Mouse (Mus musculus) heart, postnatal 10 days (tissue): ENCODE results near the gene Slc9a3r2. TPM values are rescaled to one million over a fixed set of nuclear protein-coding genes. Genes with fewer than 3 reads are reported as not detected.

Source experiments
- DNase-seq, 2 experiments: peaks; one replicate each; pipeline ENCODE4 v3.0.0; 2021
- intact Hi-C: fragments of 180-260 bp; cut with DNase I; formaldehyde crosslinking; loops from one replicate; pipeline ENCODE4 v1.15.1; 2025
- total RNA-seq, 2 experiments: library from RNA; stranded (reverse); gene quantifications; 2 replicates each; pipeline ENCODE4 v1.2.3; 2021

Gene Slc9a3r2
- total RNA-seq, 2 experiments from 2014 or later = 108 to 133 TPM

GRCm38 (mm10) chr17:24639571-24639988 is 10.5 kb downstream of the Slc9a3r2 start:
- intact Hi-C loops = no loop called here
- peak in 1 of 2 experiments; percentile 50 for DNase-seq

DNA sequence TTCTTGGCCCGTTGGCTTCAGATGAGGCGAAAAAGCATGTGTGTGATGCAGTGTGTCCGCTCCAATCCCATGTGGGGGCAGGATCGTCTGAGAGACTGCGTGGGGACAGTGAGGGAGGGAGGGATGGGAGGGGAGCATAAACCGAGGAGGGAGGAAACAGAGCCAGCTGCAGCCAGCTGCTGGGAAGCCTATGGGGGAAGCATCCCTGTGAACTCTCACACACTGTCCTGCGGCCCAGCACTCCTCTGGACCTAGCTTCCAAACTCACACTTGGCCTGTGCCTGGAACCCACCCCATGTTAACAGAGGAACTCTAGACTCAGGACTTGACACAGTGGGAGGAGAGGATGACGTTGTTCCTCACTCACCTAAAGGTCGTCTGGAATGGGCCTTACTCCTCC is 11.3 kb downstream of the Slc9a3r2 start:
- DNase-seq = peak; percentile 81 to 86
- intact Hi-C loops = no loop called here

GRCm38 (mm10) chr17:24638214-24638613 is 11.9 kb downstream of the Slc9a3r2 start:
- peak in 1 of 2 experiments; percentile 54 for DNase-seq
- intact Hi-C loops = no loop called here

- intact Hi-C loops = no loop called here
- DNase-seq = no peak
Observed at GRCm38 (mm10) chr17:24636781-24637481, 13.2 kb downstream of the Slc9a3r2 start.

DNA sequence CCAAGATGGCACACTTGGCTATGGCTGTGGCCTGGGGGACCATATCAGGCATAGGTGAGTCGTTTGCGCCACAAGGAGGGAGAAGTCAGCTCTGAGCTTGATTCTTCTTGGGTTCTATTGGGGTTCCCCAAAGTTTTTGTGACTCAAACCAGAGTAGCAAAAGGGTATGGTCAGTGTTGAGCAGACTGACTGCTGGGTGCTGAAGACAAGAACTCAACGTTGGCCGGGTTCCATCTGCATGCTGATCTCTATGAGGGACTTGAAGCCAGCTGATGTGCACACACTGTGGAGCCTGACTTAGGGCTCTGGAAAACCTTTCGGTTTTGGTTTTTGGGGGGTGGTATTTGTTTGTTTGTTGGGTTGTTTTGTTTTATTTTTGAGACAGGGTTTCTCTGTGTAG is 14.4 kb downstream of the Slc9a3r2 start:
- no peak for DNase-seq
- intact Hi-C loops = no loop called here

DNA sequence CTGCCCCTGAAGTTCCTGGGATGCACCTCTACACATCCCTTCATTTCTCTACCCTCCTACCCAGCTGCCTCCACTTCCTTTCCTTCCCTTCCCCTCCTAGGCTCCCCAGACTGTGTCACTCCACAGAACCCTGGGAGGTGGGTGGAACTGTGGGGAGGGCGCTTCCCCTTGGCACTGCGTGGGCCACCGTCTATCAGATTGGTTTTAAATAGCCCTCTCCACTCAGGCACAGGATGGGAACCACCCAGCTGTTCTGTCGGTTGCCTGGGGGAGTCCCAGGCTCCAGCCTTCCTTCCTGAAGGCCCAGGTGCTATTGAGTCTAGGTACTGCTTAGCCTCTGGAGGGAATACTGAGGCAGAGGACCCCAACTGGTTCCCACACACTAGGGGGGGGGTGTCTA is 15.1 kb downstream of the Slc9a3r2 start:
- intact Hi-C loops = no loop called here
- no peak for DNase-seq

- DNase-seq = no peak
- intact Hi-C loops = loop anchor here (2.0 kb wide), 1 partner anchor 17 kb away; the partner anchor contains the start of gene Slc9a3r2
Observed at GRCm38 (mm10) chr17:24633831-24634230, 16.3 kb downstream of the Slc9a3r2 start.

- intact Hi-C loops = loop anchor here (2.0 kb wide), 1 partner anchor 18 kb away; the partner anchor contains the start of gene Slc9a3r2
- DNase-seq = peak; percentile 83 to 85
Observed at GRCm38 (mm10) chr17:24632813-24633449, 17.2 kb downstream of the Slc9a3r2 start.

DNA sequence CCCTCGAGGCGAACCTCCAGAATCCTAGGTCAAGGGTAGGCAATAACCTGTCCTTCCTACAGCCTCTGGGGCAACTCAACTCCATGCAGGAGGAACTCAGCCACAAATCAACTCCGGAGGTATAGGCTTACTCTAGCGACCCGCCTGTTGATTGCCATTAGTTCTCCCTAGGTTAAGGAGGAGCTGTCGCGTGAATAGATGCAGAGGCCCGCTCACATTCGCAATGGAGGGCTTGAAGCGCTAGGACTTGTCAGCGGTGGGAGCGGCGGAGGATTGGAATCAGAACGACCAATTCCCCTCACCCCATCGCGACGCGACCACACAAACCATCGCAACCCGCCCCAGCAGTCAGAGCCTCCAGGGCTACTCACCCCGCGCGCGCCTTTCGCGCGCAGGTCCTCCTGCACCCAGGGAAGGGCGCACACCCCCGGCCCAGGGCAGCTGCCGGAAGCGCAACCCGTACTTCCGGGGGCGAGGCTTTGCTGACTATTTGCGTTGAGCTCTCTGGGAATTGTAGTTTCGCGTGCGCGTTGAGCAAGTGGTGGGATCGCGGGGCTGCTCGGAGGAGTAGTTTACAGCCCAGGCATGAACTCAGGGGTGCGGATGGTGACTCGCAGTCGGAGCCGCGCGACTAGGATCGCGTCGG is 17.8 kb downstream of the Slc9a3r2 start, which contains the start of the genes Tsc2 and Nthl1:
Gene Tsc2, minus strand, starts transcription at position 464 of the 646 bp plus-strand sequence.
Gene Nthl1, plus strand, starts transcription at position 514 of the 646 bp plus-strand sequence.
- peak; percentile 86 to 93 for DNase-seq
- intact Hi-C loops = loop anchor here (2.0 kb wide), 1 partner anchor 19 kb away; the partner anchor contains the start of gene Slc9a3r2

DNA sequence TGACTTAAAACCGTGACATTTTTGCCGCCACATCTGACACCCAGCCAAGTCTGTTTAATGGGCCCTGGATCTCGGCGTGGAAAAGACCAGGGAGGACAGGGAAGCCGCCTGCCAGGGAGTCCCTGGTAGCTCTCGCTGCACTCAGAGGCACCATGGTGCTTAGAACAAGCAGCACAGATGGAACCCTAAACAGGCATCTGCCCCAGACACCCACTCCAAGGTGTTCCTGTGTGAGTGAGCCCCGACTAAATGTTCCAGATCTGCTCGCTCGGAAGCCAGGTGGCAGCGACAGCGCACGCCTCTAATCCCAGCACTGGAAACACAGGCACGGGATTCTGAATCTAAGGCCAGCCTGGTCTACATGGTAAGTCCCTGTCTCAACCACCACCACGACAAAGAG is 20.1 kb downstream of the Slc9a3r2 start:
- intact Hi-C loops = no loop called here
- no peak for DNase-seq

DNA sequence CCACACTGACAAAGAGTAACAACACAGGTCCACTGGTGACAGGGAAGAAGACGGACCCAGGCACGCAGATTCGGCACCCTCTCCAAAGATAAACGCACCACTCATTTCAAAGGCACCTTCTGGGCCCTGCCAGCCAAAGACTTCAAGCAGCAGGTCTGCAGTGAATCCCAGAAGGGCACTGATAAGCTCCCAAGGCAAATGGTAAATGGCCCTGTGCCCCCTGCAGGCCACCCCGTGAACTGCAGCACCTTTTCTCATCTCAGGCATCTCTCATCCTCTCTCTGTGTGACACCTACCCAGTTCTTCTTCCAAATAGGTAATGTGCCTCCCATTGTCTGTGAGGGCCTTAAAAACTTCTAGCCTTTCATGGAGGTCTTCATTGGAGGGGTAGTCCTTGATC is 21.5 kb downstream of the Slc9a3r2 start:
- DNase-seq = peak; percentile 72 to 86
- intact Hi-C loops = loop anchor here (2.0 to 5.0 kb wide), 2 partner anchors 34 to 88 kb away; no protein-coding TSS in a partner anchor

DNA sequence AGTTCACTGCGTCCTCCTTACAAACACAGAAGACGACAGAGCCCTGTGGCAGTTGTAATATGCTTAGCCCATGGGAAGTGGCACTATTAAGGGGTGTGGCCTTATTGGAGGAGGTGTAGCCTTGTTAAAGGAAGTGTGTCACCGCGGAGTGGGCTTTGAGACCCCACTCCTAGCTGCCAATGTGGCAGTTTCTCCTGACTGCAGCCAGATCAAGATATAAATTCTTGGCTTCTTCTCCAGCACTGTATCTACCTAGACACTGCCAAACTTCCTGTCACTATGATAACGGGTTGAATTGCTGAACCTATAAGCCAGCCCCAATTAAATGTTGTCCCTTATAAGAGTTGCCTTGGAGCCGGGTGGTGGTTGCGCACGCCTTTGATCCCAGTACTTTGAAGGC is 24.7 kb downstream of the Slc9a3r2 start:
- DNase-seq = no peak
- intact Hi-C loops = loop anchor here (5.0 kb wide), 1 partner anchor 37 kb away; no protein-coding TSS in a partner anchor

DNA sequence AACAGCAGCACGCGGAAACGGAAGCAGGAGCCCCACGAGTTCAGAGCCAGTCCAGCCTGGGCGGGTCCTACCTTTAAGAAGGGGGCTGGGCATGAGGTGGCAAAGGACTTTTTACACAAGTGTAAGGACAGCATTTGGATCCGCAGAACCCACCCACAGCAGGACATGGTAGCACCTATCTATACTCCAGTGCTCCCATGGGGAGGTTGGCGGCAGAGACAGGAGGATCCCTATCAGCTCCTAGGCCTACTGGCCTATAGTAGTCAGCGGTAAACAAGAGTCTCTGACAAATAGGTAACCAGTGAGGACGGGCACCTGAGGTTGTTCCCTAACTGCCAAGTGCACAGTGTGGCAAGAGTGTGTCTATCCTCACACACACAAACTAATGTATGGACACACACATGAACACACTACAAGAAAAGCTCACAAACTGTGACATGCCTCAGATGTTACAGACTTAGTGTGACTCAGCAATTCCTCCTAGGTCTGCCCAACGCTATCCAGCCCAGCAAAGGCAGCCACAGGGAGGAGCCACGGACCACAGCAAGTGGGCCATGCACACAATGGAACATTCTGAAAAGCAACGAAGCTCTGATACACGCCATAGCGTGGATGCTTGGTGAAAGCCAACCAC is 32.4 kb downstream of the Slc9a3r2 start:
- DNase-seq = peak in 1 of 2 experiments; percentile 13
- intact Hi-C loops = loop anchor here (5.0 kb wide), 1 partner anchor 35 kb away; the partner anchor contains the start of gene Slc9a3r2

- intact Hi-C loops = no loop called here
- no peak for DNase-seq
Observed at GRCm38 (mm10) chr17:24610711-24611110, 39.4 kb downstream of the Slc9a3r2 start.

- DNase-seq = no peak
- intact Hi-C loops = no loop called here
Observed at GRCm38 (mm10) chr17:24608874-24609273, 41.3 kb downstream of the Slc9a3r2 start.

DNA sequence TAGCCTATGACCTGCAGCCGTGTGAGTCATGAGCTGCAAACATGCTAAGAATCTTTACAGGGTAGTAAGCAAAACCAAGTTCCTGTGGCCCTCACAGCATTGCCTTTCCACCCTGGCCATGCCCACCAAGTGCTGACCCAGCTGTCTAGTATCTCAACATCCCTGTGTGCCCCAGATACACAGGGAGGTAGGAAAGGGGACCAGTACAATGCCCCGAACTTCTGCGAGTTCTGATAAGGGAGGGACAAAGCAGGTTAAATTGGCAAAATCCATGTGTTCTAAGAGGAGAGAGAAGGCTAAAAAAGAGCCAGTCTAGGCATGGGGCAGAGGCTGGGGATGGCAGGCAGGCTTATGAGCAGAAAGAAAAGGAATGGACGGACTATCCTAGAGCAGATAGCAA is 41.8 kb downstream of the Slc9a3r2 start:
- intact Hi-C loops = no loop called here
- DNase-seq = no peak

- DNase-seq = no peak
- intact Hi-C loops = no loop called here
Observed at GRCm38 (mm10) chr17:24604557-24604956, 45.6 kb downstream of the Slc9a3r2 start.

DNA sequence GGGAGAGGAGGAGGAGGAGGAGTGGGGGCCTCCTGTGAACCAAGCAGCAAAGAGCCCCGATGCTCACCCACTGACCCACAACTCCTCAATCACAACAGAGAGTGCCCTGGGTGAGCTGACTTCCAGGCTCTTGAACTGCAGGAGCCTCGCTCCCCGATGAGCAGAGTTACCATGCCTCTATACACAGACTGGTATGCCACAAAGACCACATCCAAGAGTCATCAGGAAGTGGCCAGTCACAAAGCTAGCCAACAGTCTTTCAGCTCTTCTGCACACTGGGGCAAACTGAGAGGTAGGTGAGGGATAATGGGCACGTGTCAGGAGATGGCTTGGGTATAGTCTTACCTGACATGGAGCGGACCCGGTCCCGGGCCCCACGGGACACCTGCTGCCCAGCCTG is 46.2 kb downstream of the Slc9a3r2 start:
- DNase-seq = no peak
- intact Hi-C loops = no loop called here

GRCm38 (mm10) chr17:24600502-24600901 is 49.6 kb downstream of the Slc9a3r2 start:
- no peak for DNase-seq

DNA sequence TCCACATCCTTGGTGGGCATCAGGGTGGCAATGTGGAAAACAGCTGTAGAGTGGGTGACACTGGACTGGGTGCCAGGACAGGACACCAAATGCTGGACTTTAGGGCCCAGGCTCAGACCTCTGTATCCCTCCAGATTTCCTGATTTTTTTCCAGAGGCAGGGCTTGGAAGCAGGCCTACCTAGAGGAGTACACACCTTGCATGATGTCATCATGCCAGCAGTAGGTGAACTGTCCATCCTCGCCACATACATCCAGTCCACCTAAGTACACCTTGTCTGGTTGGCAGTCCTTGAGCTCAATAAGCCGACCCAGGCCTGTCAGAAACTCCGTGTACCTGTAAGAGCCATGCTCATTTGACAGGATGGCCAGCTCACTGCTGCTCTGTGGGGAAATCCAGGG is 52.1 kb downstream of the Slc9a3r2 start:
- no peak for DNase-seq
- intact Hi-C loops = loop anchor here (5.0 kb wide), 1 partner anchor 54 kb away; the partner anchor contains the start of gene Slc9a3r2

More at GRCm38 (mm10) chr17:24600502-24600901, 49.6 kb downstream of the Slc9a3r2 start:
- intact Hi-C loops = no loop called here
